Mouse (Mus musculus): ENCODE data around the gene Prkcd. TPM values are rescaled to one million over a fixed set of nuclear protein-coding genes. Genes with fewer than 3 reads are reported as not detected.

Prkcd gene
- polyA plus RNA-seq, 2 experiments, result 46.1 to 105 TPM

DNA sequence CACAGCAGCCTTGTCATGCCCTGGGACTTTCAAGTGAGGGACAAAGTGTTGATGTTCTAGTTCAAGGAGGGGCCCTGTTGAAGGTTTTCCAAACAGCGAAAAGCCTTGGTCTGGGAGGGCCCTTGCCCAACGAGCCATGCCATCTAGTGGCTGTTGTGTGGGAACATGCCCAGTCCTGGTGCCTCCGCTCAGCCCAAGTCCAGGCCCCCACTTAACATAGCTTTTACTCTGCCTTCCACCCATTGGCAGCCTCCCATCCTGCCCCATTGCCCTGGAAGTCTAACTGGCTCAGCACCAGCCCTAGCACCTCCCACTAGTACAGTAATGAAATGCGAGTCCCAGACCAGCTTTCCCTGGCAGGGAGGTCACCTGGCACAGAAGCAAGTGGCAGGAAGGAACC is 25.0 kb upstream of the Prkcd start:
- Histone ChIP-seq H3K4me3 (replicated peaks; ENCODE audit: low read length) (no peak overlapping the region), H3K4me1 (ENCODE audit: control insufficient read depth, insufficient read depth, low read length) (peaks cover 4% of the 10 kb centered on the region), H3K36me3 (ENCODE audit: control insufficient read depth, insufficient read depth, low read length) (no peaks in the 10 kb centered on the region), H3K27ac (replicated peaks; ENCODE audit: low read depth, low read length) (no peak overlapping the region), H3K9ac (ENCODE audit: low read depth, low read length, severe bottlenecking) (no peak overlapping the region), H3K27me3 (ENCODE audit: control insufficient read depth, insufficient read depth, low read length) (no peaks in the 10 kb centered on the region), H3K4me2 (replicated peaks; ENCODE audit: low read depth, low read length, severe bottlenecking) (no peak overlapping the region), H3K9me3 (ENCODE audit: control insufficient read depth, low read length) (no peaks in the 10 kb centered on the region)
- DNase-seq (ENCODE audit: low spot score), result peak; percentile 9
- ATAC-seq (ENCODE audit: low FRiP score, low read depth), result no peak
- no peak for TF ChIP-seq POLR2A (IDR thresholded peaks at IDR 0.05; ENCODE audit: borderline replicate concordance, extremely low read depth, insufficient read depth, insufficient read length)
- WGBS, result 32% methylated on average over 4 of the region's 4 CpGs

DNA sequence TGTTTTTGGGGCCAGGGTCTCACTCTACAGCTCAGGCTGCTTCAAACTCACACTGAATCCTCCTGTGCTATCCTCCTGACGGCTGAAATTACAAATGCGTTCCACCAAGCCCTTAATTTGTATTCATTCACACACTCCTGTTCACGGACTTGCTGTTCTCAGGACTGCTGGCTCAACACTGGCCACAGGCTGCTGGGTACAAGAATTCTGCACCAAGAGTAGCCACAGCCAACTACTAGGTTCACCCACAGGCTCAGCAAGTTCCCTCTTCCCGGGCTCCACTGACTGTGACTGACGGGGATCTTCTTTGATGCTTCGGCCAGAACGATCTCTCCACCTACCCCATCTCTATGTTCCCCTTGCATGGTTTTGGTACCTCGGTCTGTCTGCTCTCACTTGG is 23.7 kb upstream of the Prkcd start:
- Histone ChIP-seq H3K9ac (ENCODE audit: low read depth, low read length, severe bottlenecking) (no peak overlapping the region), H3K36me3 (ENCODE audit: control insufficient read depth, insufficient read depth, low read length) (no peaks in the 10 kb centered on the region), H3K27ac (replicated peaks; ENCODE audit: low read depth, low read length) (no peak overlapping the region), H3K27me3 (ENCODE audit: control insufficient read depth, insufficient read depth, low read length) (no peaks in the 10 kb centered on the region), H3K4me3 (replicated peaks; ENCODE audit: low read length) (no peak overlapping the region), H3K4me2 (replicated peaks; ENCODE audit: low read depth, low read length, severe bottlenecking) (no peak overlapping the region), H3K9me3 (ENCODE audit: control insufficient read depth, low read length) (no peaks in the 10 kb centered on the region), H3K4me1 (ENCODE audit: control insufficient read depth, insufficient read depth, low read length) (peaks cover under 1% of the 10 kb centered on the region)
- ATAC-seq (ENCODE audit: low FRiP score, low read depth) (no peak), DNase-seq (ENCODE audit: low spot score) (no peak)
- WGBS, result 83% methylated on average over 8 of the region's 8 CpGs
- TF ChIP-seq POLR2A (IDR thresholded peaks at IDR 0.05; ENCODE audit: borderline replicate concordance, extremely low read depth, insufficient read depth, insufficient read length), result no peak

DNA sequence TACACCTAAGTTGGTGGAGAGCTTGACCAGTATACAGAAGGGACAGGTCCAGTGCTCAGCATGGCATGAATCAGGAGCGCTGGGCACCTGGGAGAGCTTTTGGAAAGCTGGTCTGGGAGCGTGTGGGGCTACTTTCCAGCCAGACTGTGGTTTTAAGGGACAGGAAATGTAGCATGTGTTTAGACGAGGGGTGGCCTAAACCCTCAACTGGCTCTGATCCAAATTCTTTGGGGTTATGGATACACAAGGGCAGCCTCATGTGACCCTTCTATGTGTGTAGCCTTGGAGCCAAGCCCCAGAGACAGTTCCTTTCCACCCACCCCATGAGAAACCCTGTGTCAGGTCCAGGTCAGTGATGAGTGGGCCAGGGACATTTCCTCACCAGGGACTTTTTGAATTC is 22.5 kb upstream of the Prkcd start:
- H3K9me3 ChIP-seq (ENCODE audit: control insufficient read depth, low read length), result no peaks in the 10 kb centered on the region
- H3K4me2 ChIP-seq (replicated peaks; ENCODE audit: low read depth, low read length, severe bottlenecking), result no peak overlapping the region
- no peak overlapping the region for H3K27ac ChIP-seq (replicated peaks; ENCODE audit: low read depth, low read length)
- no peaks in the 10 kb centered on the region for H3K27me3 ChIP-seq (ENCODE audit: control insufficient read depth, insufficient read depth, low read length)
- no peak for DNase-seq (ENCODE audit: low spot score)
- TF ChIP-seq POLR2A (IDR thresholded peaks at IDR 0.05; ENCODE audit: borderline replicate concordance, extremely low read depth, insufficient read depth, insufficient read length), result no peak
- no peak overlapping the region for H3K9ac ChIP-seq (ENCODE audit: low read depth, low read length, severe bottlenecking)
- H3K4me3 ChIP-seq (replicated peaks; ENCODE audit: low read length), result no peak overlapping the region
- 47% methylated on average over 3 of the region's 3 CpGs for WGBS
- no peak for ATAC-seq (ENCODE audit: low FRiP score, low read depth)
- no peaks in the 10 kb centered on the region; the same call in 1 of the 2 replicates for H3K4me1 ChIP-seq (ENCODE audit: control insufficient read depth, insufficient read depth, low read length)
- no peaks in the 10 kb centered on the region for H3K36me3 ChIP-seq (ENCODE audit: control insufficient read depth, insufficient read depth, low read length)

DNA sequence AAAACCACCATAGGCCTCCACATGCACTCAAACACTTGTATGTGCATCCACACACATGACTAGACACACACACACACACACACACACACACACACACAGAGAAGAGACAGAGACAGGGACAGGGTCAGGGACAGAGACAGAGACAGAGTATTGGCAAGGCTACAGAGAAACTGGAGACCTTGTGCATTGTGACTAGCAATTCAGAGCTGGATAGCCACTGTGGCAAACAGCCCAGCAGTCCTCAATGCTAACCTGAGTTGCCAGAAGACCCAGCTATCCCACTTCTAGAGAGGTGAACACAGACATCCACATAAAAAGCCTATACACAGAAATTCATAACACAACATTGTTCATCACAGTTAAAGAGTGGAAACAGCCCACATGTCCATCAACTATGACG is 20.5 kb upstream of the Prkcd start:
- H3K9me3 ChIP-seq (ENCODE audit: control insufficient read depth, low read length), result no peaks in the 10 kb centered on the region
- no peaks in the 10 kb centered on the region; the same call in 1 of the 2 replicates for H3K4me1 ChIP-seq (ENCODE audit: control insufficient read depth, insufficient read depth, low read length)
- no peak overlapping the region for H3K4me2 ChIP-seq (replicated peaks; ENCODE audit: low read depth, low read length, severe bottlenecking)
- H3K27ac ChIP-seq (replicated peaks; ENCODE audit: low read depth, low read length), result no peak overlapping the region
- DNase-seq (ENCODE audit: low spot score) (no peak), ATAC-seq (ENCODE audit: low FRiP score, low read depth) (no peak)
- H3K27me3 ChIP-seq (ENCODE audit: control insufficient read depth, insufficient read depth, low read length), result no peaks in the 10 kb centered on the region
- no peak for TF ChIP-seq POLR2A (IDR thresholded peaks at IDR 0.05; ENCODE audit: borderline replicate concordance, extremely low read depth, insufficient read depth, insufficient read length)
- no peaks in the 10 kb centered on the region for H3K36me3 ChIP-seq (ENCODE audit: control insufficient read depth, insufficient read depth, low read length)
- whole genome bisulfite sequencing, result 92% methylated on average over 1 of the region's 1 CpGs
- H3K9ac ChIP-seq (ENCODE audit: low read depth, low read length, severe bottlenecking), result no peak overlapping the region
- H3K4me3 ChIP-seq (replicated peaks; ENCODE audit: low read length), result no peak overlapping the region

DNA sequence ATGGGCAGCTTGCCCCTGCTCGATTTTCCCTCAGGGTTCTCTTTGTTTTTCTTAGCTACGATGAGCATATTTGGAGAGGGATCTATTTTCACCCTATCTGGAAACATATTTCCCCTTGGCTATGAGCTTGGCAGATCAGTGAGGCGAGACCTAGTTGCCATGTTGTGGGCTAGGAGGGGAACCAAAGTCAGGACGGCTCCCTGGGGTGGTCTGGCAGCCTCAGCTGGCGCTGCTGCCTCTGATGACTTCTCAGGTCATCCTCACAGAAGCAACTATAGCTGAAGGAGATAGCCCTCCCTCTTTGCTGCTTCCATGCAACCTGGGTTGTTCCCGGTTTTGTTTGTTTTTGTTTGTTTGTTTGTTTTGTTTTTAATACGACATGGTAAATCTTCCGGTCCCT is 19.1 kb upstream of the Prkcd start:
- Histone ChIP-seq H3K27ac (replicated peaks; ENCODE audit: low read depth, low read length) (no peak overlapping the region), H3K4me2 (replicated peaks; ENCODE audit: low read depth, low read length, severe bottlenecking) (no peak overlapping the region), H3K4me3 (replicated peaks; ENCODE audit: low read length) (no peak overlapping the region), H3K27me3 (ENCODE audit: control insufficient read depth, insufficient read depth, low read length) (no peaks in the 10 kb centered on the region), H3K4me1 (ENCODE audit: control insufficient read depth, insufficient read depth, low read length) (no peaks in the 10 kb centered on the region; the same call in 1 of the 2 replicates), H3K36me3 (ENCODE audit: control insufficient read depth, insufficient read depth, low read length) (no peaks in the 10 kb centered on the region), H3K9ac (ENCODE audit: low read depth, low read length, severe bottlenecking) (no peak overlapping the region), H3K9me3 (ENCODE audit: control insufficient read depth, low read length) (no peaks in the 10 kb centered on the region)
- ATAC-seq (ENCODE audit: low FRiP score, low read depth), result no peak
- no peak for TF ChIP-seq POLR2A (IDR thresholded peaks at IDR 0.05; ENCODE audit: borderline replicate concordance, extremely low read depth, insufficient read depth, insufficient read length)
- DNase-seq (ENCODE audit: low spot score), result no peak
- WGBS, result 65% methylated on average over 8 of the region's 8 CpGs

DNA sequence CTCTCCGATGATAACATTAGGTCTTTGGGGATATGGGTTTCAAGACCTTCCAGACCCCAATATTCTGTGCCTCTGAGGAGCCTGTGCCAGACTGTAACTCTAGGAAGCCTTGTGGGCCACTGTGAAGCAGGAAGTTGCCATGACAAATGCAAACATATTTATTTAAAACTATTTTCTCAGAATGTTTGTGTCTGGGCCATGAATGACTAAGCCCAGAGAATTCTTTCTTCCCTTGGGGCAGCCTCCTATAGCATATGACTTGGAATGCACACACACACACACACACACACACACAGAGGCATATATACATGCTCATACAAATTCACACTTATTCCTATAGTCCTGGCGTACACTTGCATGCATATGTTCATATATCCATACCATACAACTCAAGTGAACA is 18.0 kb upstream of the Prkcd start:
- DNase-seq (ENCODE audit: low spot score) (no peak), ATAC-seq (ENCODE audit: low FRiP score, low read depth) (no peak)
- Histone ChIP-seq H3K27ac (replicated peaks; ENCODE audit: low read depth, low read length) (no peak overlapping the region), H3K9ac (ENCODE audit: low read depth, low read length, severe bottlenecking) (no peak overlapping the region), H3K4me2 (replicated peaks; ENCODE audit: low read depth, low read length, severe bottlenecking) (no peak overlapping the region), H3K4me3 (replicated peaks; ENCODE audit: low read length) (no peak overlapping the region), H3K9me3 (ENCODE audit: control insufficient read depth, low read length) (no peaks in the 10 kb centered on the region), H3K36me3 (ENCODE audit: control insufficient read depth, insufficient read depth, low read length) (no peaks in the 10 kb centered on the region), H3K4me1 (ENCODE audit: control insufficient read depth, insufficient read depth, low read length) (no peaks in the 10 kb centered on the region; the same call in 1 of the 2 replicates), H3K27me3 (ENCODE audit: control insufficient read depth, insufficient read depth, low read length) (no peaks in the 10 kb centered on the region)
- no peak for TF ChIP-seq POLR2A (IDR thresholded peaks at IDR 0.05; ENCODE audit: borderline replicate concordance, extremely low read depth, insufficient read depth, insufficient read length)
- WGBS, result 91% methylated on average over 2 of the region's 2 CpGs

All from limb, embryonic 14.5 days (tissue).